Mouse (Mus musculus): ENCODE results near the gene Csmd2. TPM values are rescaled to one million over a fixed set of nuclear protein-coding genes. Genes with fewer than 3 reads are reported as not detected.

The Csmd2 gene
- 0.59 and 1.6 TPM in 2 replicates for total RNA-seq (2021)
- long read RNA-seq, experiment 1, partial matches to known transcripts = 0 of 1 reads
- long read RNA-seq, experiment 1, other reads (novel, unspliced or antisense) = 0 of 1 reads
- long read RNA-seq, experiment 2 = 0 reads

DNA sequence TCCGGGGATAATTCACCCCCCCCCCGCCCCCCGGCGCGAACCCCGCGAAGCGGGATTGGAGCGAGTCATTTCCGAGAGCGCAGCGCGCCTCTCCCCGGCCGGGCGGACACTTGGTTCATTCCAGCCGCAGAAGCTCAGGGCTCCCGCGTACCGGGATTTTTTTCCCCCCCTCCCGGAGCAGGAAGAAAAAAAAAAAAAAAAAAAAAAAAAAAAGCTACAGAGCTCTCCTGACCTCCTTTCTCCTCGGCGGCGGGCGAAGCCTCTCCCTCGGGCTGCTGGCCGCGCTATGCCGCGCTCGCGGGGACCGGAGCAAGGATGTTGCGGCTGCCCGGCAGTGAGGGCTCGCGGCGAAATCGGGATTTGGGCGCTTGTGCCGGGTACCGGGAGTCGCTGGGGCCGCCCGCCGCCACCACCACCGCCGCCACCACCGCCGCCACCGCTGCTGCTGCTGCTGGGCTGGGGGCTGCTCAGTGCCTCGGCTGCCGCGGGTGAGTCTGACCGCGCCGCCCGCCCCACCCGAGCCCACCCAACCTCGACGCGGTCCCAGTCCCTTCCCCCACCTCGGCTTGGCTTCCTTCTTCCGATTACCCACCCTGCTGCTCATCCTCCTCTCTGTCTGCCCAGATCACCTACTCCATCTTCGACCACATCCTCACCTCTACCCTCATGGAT lies at the start of gene Csmd2:
TSS of gene Csmd2 (plus strand) at position 74 of the 672 bp plus-strand sequence.
- DNase-seq = peak; percentile 31

DNA sequence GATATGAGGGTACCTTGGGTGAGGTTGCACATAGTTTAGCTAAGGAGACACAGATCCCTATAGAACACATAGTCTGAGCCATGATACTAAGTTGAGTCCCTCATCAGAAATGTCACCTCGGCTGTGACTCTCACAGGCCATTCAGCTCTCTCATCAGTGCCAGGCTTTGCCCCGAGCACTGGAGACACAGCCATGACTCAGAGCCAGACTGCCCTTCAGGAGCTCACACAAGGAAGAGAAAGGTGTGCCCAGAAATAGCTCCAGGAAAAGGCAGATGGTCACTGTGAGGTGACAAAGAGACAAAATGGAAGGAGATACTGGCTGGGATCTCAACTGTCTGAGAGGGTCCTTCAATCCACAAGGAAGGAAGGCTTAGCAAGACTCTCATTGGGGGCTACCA lies 40.0 kb upstream of the Csmd2 start:
- no peak for DNase-seq

DNA sequence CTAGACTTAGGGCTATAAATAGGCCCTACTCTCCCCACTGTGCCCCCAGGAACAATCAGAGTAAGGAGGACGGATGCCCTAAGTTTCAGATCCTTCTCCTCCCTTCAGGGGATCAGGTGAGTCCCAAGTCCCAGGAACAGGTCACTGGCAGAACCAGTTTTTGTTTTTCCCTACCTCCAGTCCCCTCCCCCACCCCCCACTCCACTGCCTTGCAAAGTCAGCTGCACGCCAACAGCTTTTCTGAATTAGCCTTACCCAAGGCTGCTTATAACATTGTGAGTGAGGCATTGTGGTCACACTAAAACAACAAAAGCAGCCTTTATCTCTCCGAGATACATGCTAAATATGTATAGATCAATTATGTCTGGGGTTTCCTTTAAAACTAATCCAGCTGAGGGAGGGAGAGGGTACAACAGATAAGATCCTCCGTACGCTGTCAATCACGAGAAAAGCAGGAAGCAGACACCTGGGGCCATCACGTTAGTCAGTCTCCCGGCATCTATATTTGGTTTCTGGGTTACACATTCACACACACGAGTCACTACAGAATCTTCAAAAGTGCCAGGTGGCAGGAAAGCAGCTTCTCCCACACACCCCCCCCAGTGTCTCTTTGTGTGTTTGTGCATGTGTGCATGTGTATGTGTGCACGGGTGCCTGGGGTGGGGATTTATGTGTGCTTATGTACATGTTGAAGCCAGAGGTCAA lies 34.5 kb upstream of the Csmd2 start:
- no peak for DNase-seq

DNA sequence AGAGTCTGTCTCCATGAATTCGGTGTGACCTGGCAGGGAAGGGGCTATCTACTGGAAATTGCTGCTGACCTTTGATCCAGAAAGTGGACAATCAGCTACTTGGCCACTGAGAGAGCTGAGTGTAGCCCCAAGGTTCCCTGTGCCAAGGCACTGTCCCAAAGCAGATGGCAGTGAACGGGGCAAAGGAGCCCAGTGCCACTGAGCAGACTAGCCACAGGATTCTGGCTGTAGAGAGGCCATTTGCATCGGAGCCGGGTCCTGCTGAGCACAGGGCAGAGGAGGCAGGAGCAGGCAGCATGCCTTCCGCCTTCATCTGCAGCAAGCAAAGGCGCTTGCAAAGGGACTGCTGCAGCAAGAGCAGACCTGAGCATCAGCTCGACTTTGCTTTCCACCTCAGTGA lies 18.6 kb upstream of the Csmd2 start:
- DNase-seq = no peak

DNA sequence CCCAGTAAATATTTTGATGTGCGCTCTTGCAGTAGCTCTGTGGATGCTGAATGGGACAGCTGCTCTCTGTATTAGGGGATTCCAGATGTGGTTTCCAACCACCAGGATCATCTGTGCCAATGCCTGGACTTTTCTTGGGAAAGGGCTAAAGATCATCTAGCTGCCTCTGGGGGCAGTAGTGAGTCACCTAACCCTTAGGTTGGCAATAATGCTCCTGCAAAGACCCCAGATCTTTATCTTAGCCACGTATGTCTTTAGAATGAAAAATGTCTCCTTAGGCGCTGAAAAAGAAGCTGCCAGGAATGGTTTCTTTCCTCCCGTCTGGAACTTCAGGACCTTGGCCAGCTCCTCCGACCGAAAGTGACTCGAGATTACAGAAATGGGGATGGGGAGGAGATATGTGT lies 17.6 kb upstream of the Csmd2 start:
- DNase-seq = peak; percentile 71

DNA sequence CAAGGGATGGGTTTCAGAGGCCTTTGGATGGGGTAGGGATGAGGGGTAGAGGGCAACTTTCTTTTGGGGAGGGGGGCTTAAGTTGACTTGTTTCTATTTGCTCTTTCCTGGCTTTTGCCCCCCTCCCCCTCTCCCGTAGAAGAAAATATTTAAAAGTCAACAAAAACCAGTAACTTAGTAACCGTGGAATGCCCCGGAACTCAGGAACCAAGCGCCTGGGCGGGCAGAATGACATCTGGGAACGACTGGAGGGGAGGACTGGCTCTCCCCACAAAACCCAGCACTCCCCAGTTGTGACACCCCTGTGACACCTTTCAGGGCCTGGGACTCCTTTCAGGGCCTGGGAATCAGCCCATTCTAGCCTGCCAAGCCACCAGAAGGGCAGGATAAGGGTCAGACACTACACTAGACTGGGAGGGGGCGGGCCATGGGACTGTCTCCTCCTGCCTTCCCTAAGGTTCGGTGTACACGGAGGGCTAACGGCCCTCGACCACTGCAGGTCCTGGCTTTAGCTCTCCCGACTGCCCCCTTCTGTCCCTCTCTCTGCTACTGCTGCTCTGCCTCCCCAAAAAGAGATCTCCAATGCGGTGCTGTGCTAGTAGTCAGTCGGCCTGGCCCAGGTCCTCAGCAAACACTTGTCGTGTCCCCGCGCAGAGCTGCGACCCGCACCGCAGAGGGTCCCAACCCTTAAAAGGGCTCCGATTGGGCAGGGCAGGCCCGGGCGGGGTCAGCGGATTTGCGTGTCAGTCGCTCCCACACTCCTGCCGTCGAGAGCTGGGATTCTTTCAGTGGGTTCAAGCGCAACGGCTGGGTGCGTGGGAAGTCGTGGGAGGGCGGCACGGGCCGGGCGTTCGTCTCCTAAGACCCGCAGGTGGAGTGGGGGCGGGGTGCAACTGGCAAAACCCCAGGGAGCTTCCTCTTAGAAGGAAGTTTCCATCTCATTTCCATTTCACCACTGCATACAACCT lies 16.5 kb upstream of the Csmd2 start, which contains the start of gene CK137956:
TSS of gene CK137956 (minus strand) at position 51 of the 968 bp plus-strand sequence.
- no peak for DNase-seq

DNA sequence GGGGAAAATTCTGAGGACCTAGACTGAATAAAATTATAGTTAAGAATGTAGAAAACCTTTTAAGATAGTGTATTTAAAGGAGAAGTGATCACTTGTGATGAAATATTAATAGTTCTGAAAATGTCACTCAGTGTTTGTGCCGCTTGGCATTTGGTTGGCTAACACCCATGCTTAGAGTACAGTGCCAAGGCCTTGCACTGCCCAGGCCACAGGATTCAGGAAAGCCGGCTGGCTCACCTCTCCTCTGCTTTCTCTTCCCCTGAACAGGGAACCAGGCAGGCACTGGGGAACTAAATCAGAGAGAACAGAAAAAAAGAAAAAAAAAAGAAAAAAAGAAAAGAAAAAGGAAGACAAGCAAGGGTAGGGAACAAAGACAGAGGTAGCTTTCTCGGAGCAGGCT lies 14.7 kb upstream of the Csmd2 start:
- DNase-seq = no peak

DNA sequence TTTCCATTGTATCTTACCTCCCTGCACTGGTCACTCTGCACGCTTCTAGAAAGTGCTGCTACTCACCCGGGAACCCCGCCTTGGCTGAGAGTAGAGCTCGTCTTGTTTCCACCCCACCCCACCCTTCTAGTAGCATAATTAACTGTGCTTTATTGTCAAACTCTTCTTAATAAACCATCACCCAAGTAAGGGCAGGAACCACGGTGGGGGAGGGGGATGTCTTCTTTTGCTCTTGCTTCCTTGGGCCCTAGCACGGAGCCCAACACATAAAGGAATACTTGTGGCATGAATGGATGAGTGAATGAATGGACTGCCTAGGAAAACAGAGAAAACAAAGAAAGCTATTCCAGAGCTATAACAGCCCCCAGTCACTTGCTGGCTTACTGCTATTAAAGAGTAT lies 6.5 kb upstream of the Csmd2 start:
- no peak for DNase-seq

DNA sequence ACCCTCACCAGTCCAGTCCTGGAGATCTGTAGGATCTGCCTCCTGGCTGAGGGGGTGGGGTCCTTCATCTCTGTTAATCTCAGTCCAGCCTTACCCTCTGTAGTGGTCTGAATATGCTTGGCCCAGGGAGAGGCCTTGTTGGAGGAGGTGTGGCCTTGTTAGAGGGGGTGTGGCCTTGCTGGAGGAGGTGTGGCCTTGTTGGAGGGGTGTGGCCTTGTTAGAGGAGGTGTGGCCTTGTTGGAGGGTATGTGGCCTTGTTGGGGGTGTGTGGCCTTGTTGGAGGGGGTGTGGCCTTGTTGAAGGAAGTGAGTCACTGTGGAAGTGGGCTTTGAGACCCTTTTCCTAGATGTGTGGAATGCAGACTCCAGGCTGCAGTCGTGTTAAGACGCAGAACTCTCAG lies 3.2 kb upstream of the Csmd2 start:
- no peak for DNase-seq

DNA sequence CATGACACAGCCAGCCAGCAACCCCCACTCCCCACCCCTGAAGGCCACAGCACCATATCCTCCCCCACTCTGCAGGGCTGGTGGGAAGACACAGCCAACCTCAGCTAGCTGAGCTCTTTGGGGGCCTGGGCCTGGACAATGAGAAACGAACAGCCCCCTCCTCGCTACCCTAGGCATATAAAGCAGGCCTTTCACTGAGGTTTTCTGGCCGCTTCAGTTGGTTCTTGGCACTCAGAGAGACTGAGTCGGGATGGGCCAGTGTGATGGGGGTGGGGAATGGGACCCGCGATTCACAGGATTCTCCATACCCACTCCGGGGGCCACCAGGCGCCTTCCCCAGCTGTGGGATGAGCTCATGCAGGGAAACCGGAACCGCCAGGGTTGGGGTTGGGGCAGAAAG lies 1.8 kb upstream of the Csmd2 start:
- no peak for DNase-seq

DNA sequence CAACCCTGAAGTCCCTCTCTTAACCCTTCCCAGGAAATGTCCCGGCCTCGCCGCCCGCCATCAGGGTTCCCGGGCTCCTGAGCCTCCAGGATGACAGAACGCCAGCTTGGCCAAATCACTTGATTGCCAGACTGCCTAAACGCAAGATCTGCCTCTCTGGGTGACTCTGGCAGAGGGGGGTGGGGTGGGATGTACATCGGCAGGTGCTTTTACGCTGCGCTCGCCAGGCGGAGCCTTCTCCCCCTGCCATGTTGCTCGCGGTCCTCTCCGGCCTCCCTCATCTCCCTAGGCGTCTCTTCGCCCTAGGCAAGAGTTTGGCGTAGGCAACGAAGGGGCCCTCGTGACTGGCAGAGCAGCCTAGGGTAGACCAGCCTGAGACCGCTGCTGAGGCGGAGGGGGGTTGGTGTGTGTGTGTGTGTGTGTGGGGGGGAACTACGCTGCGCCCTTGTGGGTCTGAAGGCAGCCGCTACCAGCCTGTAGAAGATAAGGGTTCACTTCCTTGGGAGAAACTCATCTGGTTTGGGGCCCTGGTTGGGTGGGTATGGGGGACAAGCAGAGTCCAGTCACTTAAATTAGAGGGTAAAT lies 1.1 kb upstream of the Csmd2 start:
- no peak for DNase-seq

DNA sequence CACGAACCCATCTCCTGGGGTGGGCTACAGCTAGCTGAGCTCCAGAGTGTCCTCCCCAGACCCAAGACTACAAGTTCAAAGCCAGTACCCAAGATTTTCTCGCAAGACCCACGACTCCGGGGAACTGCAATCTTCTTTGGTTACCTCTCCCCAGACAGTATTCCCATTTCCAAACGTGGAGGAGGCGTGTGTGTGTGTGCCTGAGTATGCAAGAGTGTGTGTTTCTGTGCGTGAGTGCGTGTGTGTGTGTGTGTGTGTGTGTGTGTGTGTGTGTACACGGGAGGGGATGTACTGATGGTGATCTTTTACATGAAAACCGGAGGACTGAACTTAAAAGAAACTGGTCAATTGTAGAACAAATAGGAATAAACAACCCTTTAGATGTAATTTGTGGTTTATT lies 387 bp upstream of the Csmd2 start:
- no peak for DNase-seq

DNA sequence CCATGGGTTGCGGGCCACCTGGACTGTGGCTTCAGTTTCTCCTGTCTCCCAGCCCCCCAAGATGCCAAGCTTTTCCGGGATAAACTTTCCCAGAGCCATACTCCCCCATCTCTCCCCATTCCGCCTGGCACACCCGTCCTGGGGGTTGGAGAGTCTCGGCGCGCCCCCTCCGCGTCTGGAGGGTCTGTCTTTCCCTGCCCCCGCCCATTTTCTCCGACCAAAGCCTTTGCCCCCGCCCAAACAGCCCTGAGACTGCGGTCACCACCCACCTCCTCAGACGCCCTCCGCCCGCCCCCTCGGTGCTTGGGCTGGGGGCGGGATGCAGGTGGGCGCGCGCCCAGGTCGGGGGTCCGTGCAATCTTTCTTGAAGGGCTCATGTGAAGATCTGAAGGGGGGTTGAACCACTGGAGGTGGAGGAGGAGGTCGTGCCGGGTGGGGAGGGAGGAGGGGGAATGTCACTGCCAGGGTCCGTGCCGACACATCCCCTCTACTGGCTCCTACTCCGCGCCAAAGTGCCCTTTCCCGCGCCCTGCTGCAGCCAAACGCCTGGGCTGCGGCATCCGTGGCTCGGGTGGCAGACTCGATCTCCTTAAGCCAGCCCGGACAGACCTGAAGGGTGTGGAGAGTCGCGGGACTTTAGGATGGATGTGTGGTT lies 996 bp downstream of the Csmd2 start:
- DNase-seq = no peak

DNA sequence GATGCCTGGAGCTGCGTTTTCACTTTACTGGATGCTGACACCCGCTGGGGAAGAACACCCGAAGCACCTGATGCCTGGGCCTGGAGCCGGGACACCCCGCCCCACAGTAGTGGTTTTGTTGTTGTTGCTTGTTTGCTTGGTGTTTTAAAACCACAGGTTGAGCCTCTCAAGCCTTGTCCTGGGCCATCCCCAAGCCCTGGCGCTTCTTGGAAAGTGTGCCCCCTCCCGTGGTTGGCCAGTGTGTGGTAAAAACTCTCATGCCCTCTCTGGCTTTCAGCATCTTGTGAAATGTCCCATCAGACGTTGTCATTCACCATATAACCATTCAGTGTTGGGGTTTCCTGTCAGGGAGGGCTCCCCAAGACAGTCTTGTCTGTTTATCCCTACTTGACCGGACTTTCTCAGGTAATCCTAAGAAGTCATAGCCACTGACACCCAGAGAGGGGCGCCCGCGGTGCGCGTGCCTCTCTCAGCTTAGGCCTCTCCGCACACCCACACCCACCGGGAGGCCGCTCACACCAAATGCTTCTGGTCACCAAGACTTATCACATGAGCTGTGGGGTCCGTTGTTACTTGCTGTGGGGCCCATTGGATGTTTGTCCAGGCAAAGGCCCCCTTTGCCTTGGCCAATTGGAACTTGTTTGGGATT lies 1.8 kb downstream of the Csmd2 start:
- DNase-seq = no peak

DNA sequence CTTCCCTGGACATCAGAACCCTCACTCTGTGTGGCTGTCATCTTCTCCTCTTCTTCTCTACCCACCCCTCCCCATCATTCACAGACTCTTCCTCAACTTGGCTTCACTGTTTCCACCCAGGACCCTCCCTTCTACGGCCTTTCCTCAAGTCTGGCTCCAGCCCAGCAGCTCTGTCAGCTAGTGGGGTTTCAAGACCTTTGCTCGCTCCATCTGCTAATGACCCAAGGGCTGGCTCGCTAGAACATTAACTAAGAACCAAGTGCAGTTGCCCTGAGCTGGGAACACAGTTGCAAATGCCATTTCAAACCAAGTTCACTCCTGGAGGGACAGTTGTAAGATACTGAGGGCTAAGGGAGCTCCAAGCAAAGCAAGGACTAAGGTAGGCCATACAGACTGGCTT lies 11.6 kb downstream of the Csmd2 start:
- no peak for DNase-seq

DNA sequence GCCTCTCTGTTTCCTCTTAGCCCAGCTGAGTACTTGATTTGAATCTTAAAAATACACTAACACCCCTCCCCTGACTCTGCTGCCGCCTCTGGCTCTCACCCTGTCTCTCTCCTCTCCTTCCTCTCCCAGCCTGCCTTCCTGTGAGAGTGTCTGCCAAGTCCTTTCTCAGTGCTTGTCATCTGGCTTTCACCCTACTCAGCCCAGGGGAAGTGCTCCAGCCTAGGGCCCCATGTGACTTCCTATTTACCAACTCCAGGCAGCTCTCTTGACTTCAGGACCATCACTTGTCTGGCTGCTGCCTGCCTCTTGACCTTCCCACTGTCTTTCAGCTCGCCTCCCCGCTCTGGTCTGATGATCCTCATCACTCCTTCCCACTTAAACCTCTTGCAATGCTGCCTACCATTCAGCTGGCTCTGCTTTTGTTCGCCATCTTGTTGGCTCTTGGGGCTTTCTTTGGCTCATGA lies 15.0 kb downstream of the Csmd2 start:
- DNase-seq = no peak

DNA sequence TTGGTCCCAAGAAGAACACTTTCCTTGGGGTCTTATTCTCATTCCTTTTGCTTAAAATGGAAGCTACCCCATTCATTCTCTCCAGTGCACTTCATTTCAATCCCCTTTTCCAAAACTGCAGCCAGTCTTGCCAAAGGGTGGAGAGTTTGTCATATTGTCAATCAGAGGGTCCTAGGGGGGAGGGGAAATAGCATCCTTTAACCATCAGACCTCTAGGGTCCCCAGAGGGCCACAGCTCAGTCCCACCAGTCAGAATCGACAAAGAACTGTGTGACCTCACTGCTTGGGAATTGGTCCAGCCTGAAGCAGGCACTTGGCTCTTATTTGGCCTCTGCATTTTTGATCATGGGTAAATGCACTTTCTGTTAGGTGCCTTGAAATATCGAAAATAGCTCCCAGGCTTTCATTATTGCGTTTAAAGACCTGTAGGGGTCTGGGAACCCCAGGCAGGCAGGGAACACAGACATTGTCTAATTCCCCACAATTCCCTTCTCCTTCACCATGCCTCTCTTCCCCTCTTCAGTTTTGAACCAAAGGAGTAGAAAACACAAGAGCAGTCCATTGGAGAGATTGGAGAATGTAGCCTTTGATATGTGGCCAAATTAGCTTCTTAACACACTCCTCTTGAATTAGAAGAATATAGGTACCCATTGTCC lies 17.3 kb downstream of the Csmd2 start:
- no peak for DNase-seq

DNA sequence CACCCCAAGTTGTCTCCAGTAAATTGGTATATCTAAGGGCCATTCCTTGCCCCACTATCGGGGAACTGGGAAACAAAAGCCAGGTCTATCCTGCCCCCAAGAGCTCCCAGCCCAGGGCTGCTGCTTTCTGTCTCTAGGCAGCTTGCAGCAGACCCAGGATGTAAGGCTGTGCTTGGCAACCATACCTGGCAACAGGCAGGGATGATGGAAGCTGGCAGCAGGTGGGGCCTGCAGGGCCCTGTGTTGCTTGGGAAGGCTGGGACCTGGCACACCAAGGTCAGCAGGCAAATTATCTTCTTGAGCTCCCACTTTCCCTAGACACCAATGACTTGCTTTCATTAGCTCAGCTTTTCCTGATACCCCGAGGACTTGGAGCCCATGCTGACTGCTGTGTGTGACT lies 31.8 kb downstream of the Csmd2 start:
- DNase-seq = no peak

DNA sequence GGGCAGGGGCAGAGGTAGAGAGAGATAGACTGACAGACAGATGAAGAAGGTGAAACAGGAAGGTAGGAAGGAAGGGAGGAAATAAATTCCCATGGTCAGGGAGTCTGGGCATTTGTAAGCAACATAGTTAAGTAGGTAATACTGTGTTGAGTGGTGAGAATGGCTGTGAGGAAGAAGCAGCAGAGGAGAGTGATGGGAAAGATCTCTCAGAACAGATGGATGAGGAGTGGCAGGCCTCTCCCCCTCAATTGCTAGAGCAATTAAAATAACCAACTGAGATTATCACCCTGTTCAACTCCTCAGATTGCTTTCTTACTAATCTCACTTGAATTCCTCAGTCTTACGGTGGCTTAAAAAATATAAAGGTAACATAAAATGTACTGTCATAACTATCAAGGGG lies 40.6 kb downstream of the Csmd2 start:
- no peak for DNase-seq

DNA sequence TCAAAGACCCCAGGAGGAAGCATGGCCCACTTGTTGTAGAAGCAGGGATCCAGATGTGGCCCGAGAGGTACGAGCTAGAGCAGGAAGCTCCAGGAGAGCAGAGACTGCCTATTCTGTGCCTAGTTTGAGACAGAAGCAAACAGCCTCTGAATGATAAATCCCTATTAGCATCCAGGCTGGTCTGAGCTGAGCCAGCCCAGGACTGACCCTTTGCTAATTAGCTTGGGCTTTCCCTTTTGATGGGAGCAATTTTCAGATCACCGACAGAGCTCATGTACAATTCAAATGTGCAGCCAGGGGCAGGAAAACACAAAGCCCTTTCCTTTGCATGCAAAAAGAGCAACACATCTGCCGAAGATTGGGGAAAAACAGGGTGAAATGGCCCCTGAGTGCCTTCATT lies 54.2 kb downstream of the Csmd2 start:
- no peak for DNase-seq

DNA sequence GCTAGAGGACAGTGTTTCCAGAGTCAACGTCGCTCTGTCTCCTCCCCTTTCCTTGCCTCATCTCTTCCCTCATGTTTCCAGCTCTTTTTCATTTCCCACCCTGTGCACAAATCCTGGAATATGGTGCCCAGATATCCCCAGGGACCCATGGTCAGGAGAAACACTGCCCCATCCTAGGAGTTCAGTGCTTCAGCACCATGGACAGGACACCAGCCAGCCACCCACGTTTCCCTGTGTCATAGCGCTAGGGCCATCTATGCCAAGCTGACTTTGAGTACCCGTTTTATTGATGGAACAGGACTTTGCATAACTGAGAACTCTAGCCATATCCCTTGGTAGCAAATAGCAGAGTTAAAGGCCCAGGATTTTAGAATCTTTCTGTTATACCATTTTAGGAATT lies 55.0 kb downstream of the Csmd2 start:
- peak; percentile 65 for DNase-seq
